In the genomic region with DNA sequence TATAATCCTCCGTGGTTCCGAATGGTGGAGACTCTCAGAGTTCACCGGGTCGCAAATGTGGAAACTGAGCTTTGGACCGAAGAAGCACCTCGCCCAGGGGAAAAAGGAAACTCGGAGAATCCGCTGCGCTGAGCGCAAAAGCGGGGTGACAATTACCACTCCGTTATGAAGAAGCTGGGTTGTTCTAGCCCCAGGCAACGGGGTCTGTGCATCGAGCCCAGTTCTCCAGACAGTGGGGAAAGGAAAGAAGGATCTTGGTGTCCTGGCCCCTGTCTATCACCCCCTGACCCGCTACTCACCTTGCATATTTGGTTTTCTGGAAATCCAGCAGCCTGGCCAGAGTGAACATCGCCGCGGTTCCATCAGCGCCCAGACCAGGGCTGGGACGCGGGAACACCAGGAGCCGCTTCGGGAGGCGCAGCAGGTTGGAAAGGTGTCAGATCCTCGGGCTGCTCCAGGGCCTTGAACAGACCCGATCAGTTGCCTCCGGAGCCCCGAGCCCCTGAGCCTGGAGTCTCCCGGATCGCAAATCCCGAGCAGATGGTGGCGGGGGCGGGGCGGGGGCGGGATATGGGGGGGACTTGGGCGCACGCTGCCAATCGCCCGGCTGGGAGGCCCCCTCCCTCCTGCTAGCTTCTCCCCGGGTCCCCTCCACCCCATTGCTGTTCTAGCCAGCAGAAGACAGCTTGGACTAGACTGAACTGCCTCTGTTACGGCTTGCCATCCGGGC, we compare ENCODE assay signal across 9 mouse cellular contexts. TPM values are rescaled to one million over a fixed set of nuclear protein-coding genes. Genes with fewer than 3 reads are reported as not detected.
DNase-seq lines count a peak whose midpoint lies in the region; ATAC-seq and TF ChIP-seq lines count a peak whose summit lies in the region.
"Had no signal": no experiment of that assay in that cellular context is flagged by ENCODE, and none has a peak within 500 bp of the region (broad histone marks: within the 10 kb centered on the region; RNA-seq: fewer than 3 reads in every experiment).

A gene (minus strand): TSS at position 542 of the 730 bp plus-strand sequence.

- ATAC-seq in neural tube, embryonic 12.5 days (ENCODE audit: low FRiP score, low read depth) = peak; percentile 63

- H3K9ac ChIP-seq in neural tube, embryonic 12.5 days = peak within 1 kb of the TSS; percentile 64

- peak; percentile 22 to 35 for DNase-seq in kidney, postnatal 4 days
- DNase-seq in kidney, adult 9 months = no peak
- DNase-seq in cerebellum, adult 2 months = peak; percentile 64 to 70
- peak; percentile 71 to 75 for DNase-seq in frontal cortex, postnatal 10 days (ENCODE audit: low spot score in 2 of 2)
- peak; percentile 73 to 80 for DNase-seq in left cerebral cortex, postnatal 14 days (ENCODE audit: low spot score in 2 of 2)
- DNase-seq in urinary bladder, adult 2 months (ENCODE audit: low spot score) = no peak
- DNase-seq in gastrocnemius, postnatal 25 days = no peak

- peak within 1 kb of the TSS; percentile 94 for H3K27ac ChIP-seq in cerebellum, adult 2 months (ENCODE audit: insufficient read depth, low read length)
- H3K27ac ChIP-seq in neural tube, embryonic 12.5 days = no peak within 1 kb of the TSS

- H3K9me3 ChIP-seq in neural tube, embryonic 12.5 days = no peaks in the 10 kb centered on the region

- TF ChIP-seq CTCF in cerebellum, adult 2 months (IDR thresholded peaks at IDR 0.05; ENCODE audit: borderline replicate concordance, insufficient read depth, low read depth, low read length) = no peak

- TF ChIP-seq POLR2A in cerebellum, adult 2 months (IDR thresholded peaks at IDR 0.05; ENCODE audit: borderline replicate concordance, insufficient read depth, low read length) = 0 out of 2 replicates have a peak, but pooled peaks have one; percentile 28

- peak within 1 kb of the TSS; percentile 74 for H3K4me2 ChIP-seq in neural tube, embryonic 12.5 days (replicated peaks)

- WGBS in cerebellum, adult 2 months = 2% methylated on average over 40 of the region's 42 CpGs
- 3% methylated on average over 42 of the region's 42 CpGs for WGBS in neural tube, embryonic 12.5 days

- H3K4me1 ChIP-seq in cerebellum, adult 2 months (ENCODE audit: control insufficient read depth, insufficient read depth, low read length) = peaks cover 8% of the 10 kb centered on the region
- H3K4me1 ChIP-seq in neural tube, embryonic 12.5 days = peaks cover 9% of the 10 kb centered on the region

- no peaks in the 10 kb centered on the region for H3K36me3 ChIP-seq in neural tube, embryonic 12.5 days

- no peaks in the 10 kb centered on the region; the same call in 1 of the 2 replicates for H3K27me3 ChIP-seq in cerebellum, adult 2 months (ENCODE audit: control insufficient read depth, insufficient read depth, low read length)
- H3K27me3 ChIP-seq in neural tube, embryonic 12.5 days (replicated peaks) = peaks cover 18% of the 10 kb centered on the region

- intact Hi-C loops in left cerebral cortex, postnatal 14 days (cut with DNase I) = no loop called here

- peak within 1 kb of the TSS; percentile 97 for H3K4me3 ChIP-seq in cerebellum, adult 2 months (replicated peaks; ENCODE audit: insufficient read depth, low read depth, low read length)
- peak within 1 kb of the TSS; percentile 38 for H3K4me3 ChIP-seq in neural tube, embryonic 12.5 days
- H3K4me3 ChIP-seq: myocyte had no signal

RNA-seq across cellular contexts. Expression of the gene that starts here (rescaled TPM):
- 61.1 and 65.6 TPM in 2 replicates for polyA plus RNA-seq in cerebellum, adult 2 months (2012; rRNA removed)
- total RNA-seq in left cerebral cortex, postnatal 14 days (2021) = 100 to 1,000 TPM; 126 to 127 TPM
- polyA plus RNA-seq in neural tube, embryonic 12.5 days (2016; fragmentation: Nextera tagmentation; extraction: Ambion mirVana) = 14.2 and 16.4 TPM in 2 replicates
- polyA plus RNA-seq in urinary bladder, adult 2 months (2012; rRNA removed) = 0.18 and 0.31 TPM in 2 replicates
- not detected for total RNA-seq in gastrocnemius, postnatal 25 days (2021)
- polyA plus RNA-seq: myocyte had no signal

Comparison
In these comparisons a context has a peak if more than half of its experiments do, and no peak if none do; other contexts are left out.
1. RNA of the gene that starts here (total RNA-seq): 126 to 127 TPM in left cerebral cortex, postnatal 14 days; not detected in gastrocnemius, postnatal 25 days; every median in the first group is over 100 times any median in the second.
2. RNA of the gene that starts here (polyA plus RNA-seq): 61.1 to 65.6 TPM in cerebellum, adult 2 months and 14.2 to 16.4 TPM in neural tube, embryonic 12.5 days; 0.18 to 0.31 TPM in urinary bladder, adult 2 months; every median in the first group is over 10 times any median in the second.
3. DNase-seq: peak in kidney, postnatal 4 days (2 of 2), cerebellum, adult 2 months (2 of 2), frontal cortex, postnatal 10 days (2 of 2) and left cerebral cortex, postnatal 14 days (2 of 2); none in kidney, adult 9 months (single experiment), urinary bladder, adult 2 months (single experiment) and gastrocnemius, postnatal 25 days (single experiment).